8 mouse cellular contexts compared by ENCODE assay signal in genomic region chr3:103914732-103915508, GRCm38 (mm10). TPM values are rescaled to one million over a fixed set of nuclear protein-coding genes. Genes with fewer than 3 reads are reported as not detected.
A peak's percentile ranks its signal among the peaks of the same experiment; 100 is the strongest.
DNase-seq lines count a peak whose midpoint lies in the region; ATAC-seq and TF ChIP-seq lines count a peak whose summit lies in the region.

No protein-coding gene starts in this region.

- peak overlapping the region; percentile 5; the same call in 1 of the 2 replicates for H3K4me2 ChIP-seq in CH12.LX (ENCODE audit: insufficient read depth, low read depth, poor library complexity, severe bottlenecking)
- peak overlapping the region; percentile 65 for H3K4me2 ChIP-seq in embryonic facial prominence, embryonic 12.5 days (replicated peaks)
- peak overlapping the region; percentile 66 for H3K4me2 ChIP-seq in heart, embryonic 11.5 days
- H3K4me2 ChIP-seq in liver, postnatal 0 days (ENCODE audit: low read depth, low read length): peak overlapping the region; percentile 72
- peak overlapping the region; percentile 65 for H3K4me2 ChIP-seq in neural tube, embryonic 14.5 days (ENCODE audit: low read depth, low read length)

- no peak for TF ChIP-seq EP300 in CH12.LX (IDR thresholded peaks at IDR 0.05; ENCODE audit: low read length)
- TF ChIP-seq EP300 in liver, postnatal 0 days (IDR thresholded peaks at IDR 0.05; ENCODE audit: low read depth): no peak

- dilution Hi-C loops in CH12.LX (cut with MboI; ENCODE audit: extremely low pct_ligation_motif_present, extremely low pct_unique_long_range_greater_than_20kb, low sequenced_read_pairs): no loop called here

- H3K9me3 ChIP-seq in CH12.LX (replicated peaks; ENCODE audit: low read length): no peaks in the 10 kb centered on the region
- H3K9me3 ChIP-seq in embryonic facial prominence, embryonic 12.5 days: no peaks in the 10 kb centered on the region
- H3K9me3 ChIP-seq in heart, embryonic 11.5 days (replicated peaks; ENCODE audit: control insufficient read depth, low read length): no peaks in the 10 kb centered on the region
- H3K9me3 ChIP-seq in liver, postnatal 0 days (ENCODE audit: low read length): no peaks in the 10 kb centered on the region
- no peaks in the 10 kb centered on the region for H3K9me3 ChIP-seq in neural tube, embryonic 14.5 days (ENCODE audit: control insufficient read depth, low read length)

- in situ Hi-C loops in CH12.LX (cut with MboI; ENCODE audit: low pct_ligation_motif_present, low pct_unique_long_range_greater_than_20kb, low sequenced_read_pairs): no loop called here

- under 1% methylated on average over 59 of the region's 60 CpGs for WGBS in embryonic facial prominence, embryonic 12.5 days
- WGBS in heart, embryonic 11.5 days (ENCODE audit: insufficient replicate concordance): under 1% methylated on average over 57 of the region's 60 CpGs
- under 1% methylated on average over 55 of the region's 60 CpGs for WGBS in liver, postnatal 0 days (ENCODE audit: insufficient replicate concordance)
- WGBS in neural tube, embryonic 14.5 days: under 1% methylated on average over 60 of the region's 60 CpGs

- H3K79me2 ChIP-seq in CH12.LX (replicated peaks; ENCODE audit: control insufficient read depth, extremely low read depth, insufficient read depth, poor library complexity, severe bottlenecking): peaks cover 38% of the 10 kb centered on the region

- no peaks in the 10 kb centered on the region for H3K27me3 ChIP-seq in CH12.LX (replicated peaks)
- no peaks in the 10 kb centered on the region for H3K27me3 ChIP-seq in embryonic facial prominence, embryonic 12.5 days
- no peaks in the 10 kb centered on the region for H3K27me3 ChIP-seq in heart, embryonic 11.5 days (ENCODE audit: control insufficient read depth, insufficient read depth, low read length)
- no peaks in the 10 kb centered on the region for H3K27me3 ChIP-seq in liver, postnatal 0 days (ENCODE audit: insufficient read depth, low read length)
- no peaks in the 10 kb centered on the region for H3K27me3 ChIP-seq in neural tube, embryonic 14.5 days (ENCODE audit: control insufficient read depth, insufficient read depth, low read length)

- TF ChIP-seq RAD21 in CH12.LX (IDR thresholded peaks at IDR 0.05; ENCODE audit: low read depth, low read length): no peak

- H3K36me3 ChIP-seq in CH12.LX (replicated peaks in 1 of 2; ENCODE audit: control insufficient read depth in 1 of 2, insufficient read depth in 1 of 2, low read length in 1 of 2): peaks cover 11 to 20% of the 10 kb centered on the region in 2 experiments
- H3K36me3 ChIP-seq in embryonic facial prominence, embryonic 12.5 days: no peaks in the 10 kb centered on the region
- no peaks in the 10 kb centered on the region for H3K36me3 ChIP-seq in heart, embryonic 11.5 days (ENCODE audit: control insufficient read depth, insufficient read depth, low read length)
- H3K36me3 ChIP-seq in liver, postnatal 0 days (replicated peaks; ENCODE audit: insufficient read depth, low read length): 0 out of 2 replicates have a peak, but pooled peaks cover 2% of the 10 kb centered on the region
- no peaks in the 10 kb centered on the region for H3K36me3 ChIP-seq in neural tube, embryonic 14.5 days (ENCODE audit: control insufficient read depth, insufficient read depth, low read length)

- peaks cover 0 to 4% of the 10 kb centered on the region in 2 experiments; a peak in 2 of 4 replicates for H3K4me1 ChIP-seq in CH12.LX (ENCODE audit: control insufficient read depth in 1 of 2, insufficient read depth in 2 of 2)
- H3K4me1 ChIP-seq in embryonic facial prominence, embryonic 12.5 days: peaks cover 11% of the 10 kb centered on the region
- peaks cover 9% of the 10 kb centered on the region for H3K4me1 ChIP-seq in heart, embryonic 11.5 days (ENCODE audit: control insufficient read depth, insufficient read depth, low read length)
- H3K4me1 ChIP-seq in liver, postnatal 0 days (ENCODE audit: insufficient read depth): peaks cover 14% of the 10 kb centered on the region
- peaks cover 10% of the 10 kb centered on the region for H3K4me1 ChIP-seq in neural tube, embryonic 14.5 days (ENCODE audit: control insufficient read depth, insufficient read depth, low read length)

- H3K9ac ChIP-seq in CH12.LX (ENCODE audit: insufficient read depth, low read depth): peak overlapping the region; percentile 94
- H3K9ac ChIP-seq in embryonic facial prominence, embryonic 12.5 days: peak overlapping the region; percentile 93
- H3K9ac ChIP-seq in heart, embryonic 11.5 days (ENCODE audit: low read depth, low read length): peak overlapping the region; percentile 87
- peak overlapping the region; percentile 98 for H3K9ac ChIP-seq in liver, postnatal 0 days (replicated peaks)
- H3K9ac ChIP-seq in neural tube, embryonic 14.5 days (replicated peaks; ENCODE audit: low read depth, low read length): peak overlapping the region; percentile 95

- ATAC-seq in embryonic facial prominence, embryonic 12.5 days (ENCODE audit: insufficient number of reproducible peaks, insufficient read depth, low FRiP score, low TSS enrichment): peak; percentile 37
- ATAC-seq in heart, embryonic 11.5 days (replicated peaks; ENCODE audit: insufficient number of reproducible peaks, low FRiP score, low TSS enrichment): peak; percentile 33
- ATAC-seq in liver, postnatal 0 days: peak; percentile 38
- peak; percentile 49 for ATAC-seq in neural tube, embryonic 14.5 days (ENCODE audit: low read depth)

- no peak for TF ChIP-seq CTCF in CH12.LX (conservative IDR thresholded peaks at IDR 0.05 in 1 of 2, IDR thresholded peaks at IDR 0.05 in 1 of 2; ENCODE audit: low read depth in 2 of 2, low read length in 2 of 2)
- TF ChIP-seq CTCF in liver, postnatal 0 days (IDR thresholded peaks at IDR 0.05; ENCODE audit: low read depth): no peak

- DNase-seq in CH12.LX (ENCODE audit: extremely low read depth): peak; percentile 45
- DNase-seq in NIH3T3 (ENCODE audit: low read depth): peak; percentile 59
- DNase-seq in kidney, postnatal 10 days: peak; percentile 71
- DNase-seq in liver, postnatal 0 days: peak; percentile 68
- no peak for DNase-seq in yolk sac, embryonic 10.5 days (ENCODE audit: low spot score)

- H3K4me3 ChIP-seq in CH12.LX (replicated peaks in 1 of 3; ENCODE audit: low read depth in 2 of 3, low read length in 2 of 3, poor library complexity in 1 of 3): peak overlapping the region; percentile 92 to 93 (median 93)
- peak overlapping the region; percentile 97 for H3K4me3 ChIP-seq in embryonic facial prominence, embryonic 12.5 days
- H3K4me3 ChIP-seq in heart, embryonic 11.5 days (ENCODE audit: low read depth, low read length): peak overlapping the region; percentile 82
- H3K4me3 ChIP-seq in liver, postnatal 0 days (ENCODE audit: low read depth, low read length): peak overlapping the region; percentile 85
- peak overlapping the region; percentile 92 for H3K4me3 ChIP-seq in neural tube, embryonic 14.5 days (ENCODE audit: low read depth, low read length)

- no peak for TF ChIP-seq POLR2A in CH12.LX (IDR thresholded peaks at IDR 0.05; ENCODE audit: low read depth, low read length)

- peak overlapping the region; percentile 87 for H3K27ac ChIP-seq in CH12.LX (ENCODE audit: insufficient read depth, low read depth)
- peak overlapping the region; percentile 87 for H3K27ac ChIP-seq in embryonic facial prominence, embryonic 12.5 days
- peak overlapping the region; percentile 83 for H3K27ac ChIP-seq in heart, embryonic 11.5 days (ENCODE audit: low read depth, low read length)
- peak overlapping the region; percentile 97 for H3K27ac ChIP-seq in liver, postnatal 0 days (ENCODE audit: low read depth)
- peak overlapping the region; percentile 93 for H3K27ac ChIP-seq in neural tube, embryonic 14.5 days (ENCODE audit: low read depth, low read length)

TF ChIP-seq in CH12.LX, 34 proteins besides CTCF, POLR2A, EP300 and RAD21 (continues in another document):
- TF ChIP-seq E2F4 (IDR thresholded peaks at IDR 0.05; ENCODE audit: insufficient replicate concordance, low read depth, low read length) (no peak), MAZ (IDR thresholded peaks at IDR 0.05; ENCODE audit: low read depth, low read length) (no peak), GABPA (IDR thresholded peaks at IDR 0.05; ENCODE audit: insufficient replicate concordance, low read depth, low read length) (no peak), USF2 (conservative IDR thresholded peaks at IDR 0.05; ENCODE audit: low read depth, low read length) (no peak), SIN3A (IDR thresholded peaks at IDR 0.05; ENCODE audit: low read length) (peak; percentile 36; the same call in 1 of the 2 replicates), IRF4 (IDR thresholded peaks at IDR 0.05; ENCODE audit: low read depth, low read length) (no peak), UBTF (IDR thresholded peaks at IDR 0.05; ENCODE audit: low read depth, low read length) (peak; percentile 84)

RNA-seq across cellular contexts. Expression of gene Rsbn1, which starts 1.0 kb away (rescaled TPM):
- total RNA-seq in CH12.LX (2012; rRNA removed) (13.0 and 13.4 TPM in 2 replicates), CH12.LX (2014; rRNA removed) (19.6 and 23.5 TPM in 2 replicates)
- polyA plus RNA-seq in CH12.LX (2012; ENCODE audit: insufficient read length, low read depth): 13.8 and 14.5 TPM in 2 replicates
- 17.3 and 18.6 TPM in 2 replicates for polyA plus RNA-seq in embryonic facial prominence, embryonic 12.5 days (2016; fragmentation: Nextera tagmentation; extraction: Ambion mirVana)
- polyA plus RNA-seq in heart, embryonic 11.5 days (2014; fragmentation: Nextera tagmentation; extraction: Ambion mirVana): 7.6 and 7.9 TPM in 2 replicates
- polyA plus RNA-seq in liver, postnatal 0 days (2015; fragmentation: Nextera tagmentation; extraction: Ambion mirVana): 3.4 and 3.8 TPM in 2 replicates
- 24.6 and 28.0 TPM in 2 replicates for polyA plus RNA-seq in neural tube, embryonic 14.5 days (2014; fragmentation: Nextera tagmentation; extraction: Ambion mirVana)

RNA-seq across cellular contexts. Expression of gene Phtf1, which starts 53.0 kb away (rescaled TPM):
- total RNA-seq in CH12.LX (2012; rRNA removed): 21.2 and 27.3 TPM in 2 replicates
- 37.1 and 42.0 TPM in 2 replicates for total RNA-seq in CH12.LX (2014; rRNA removed)
- 41.2 and 42.4 TPM in 2 replicates for polyA plus RNA-seq in CH12.LX (2012; ENCODE audit: insufficient read length, low read depth)
- polyA plus RNA-seq in embryonic facial prominence, embryonic 12.5 days (2016; fragmentation: Nextera tagmentation; extraction: Ambion mirVana): 46.5 and 51.4 TPM in 2 replicates
- polyA plus RNA-seq in heart, embryonic 11.5 days (2014; fragmentation: Nextera tagmentation; extraction: Ambion mirVana): 18.7 and 18.9 TPM in 2 replicates
- 3.8 and 3.9 TPM in 2 replicates for polyA plus RNA-seq in liver, postnatal 0 days (2015; fragmentation: Nextera tagmentation; extraction: Ambion mirVana)
- 27.3 and 33.4 TPM in 2 replicates for polyA plus RNA-seq in neural tube, embryonic 14.5 days (2014; fragmentation: Nextera tagmentation; extraction: Ambion mirVana)

RNA-seq across cellular contexts. Expression of gene Ptpn22, which starts 55.3 kb away (rescaled TPM):
- total RNA-seq in CH12.LX (2012; rRNA removed): 21.9 and 26.7 TPM in 2 replicates
- 46.9 and 49.7 TPM in 2 replicates for total RNA-seq in CH12.LX (2014; rRNA removed)
- polyA plus RNA-seq in CH12.LX (2012; ENCODE audit: insufficient read length, low read depth): 67.9 and 90.9 TPM in 2 replicates
- 0.37 and 0.66 TPM in 2 replicates for polyA plus RNA-seq in embryonic facial prominence, embryonic 12.5 days (2016; fragmentation: Nextera tagmentation; extraction: Ambion mirVana)
- polyA plus RNA-seq in heart, embryonic 11.5 days (2014; fragmentation: Nextera tagmentation; extraction: Ambion mirVana): 0.90 and 1.8 TPM in 2 replicates
- 3.0 and 3.6 TPM in 2 replicates for polyA plus RNA-seq in liver, postnatal 0 days (2015; fragmentation: Nextera tagmentation; extraction: Ambion mirVana)
- 0.17 and 0.57 TPM in 2 replicates for polyA plus RNA-seq in neural tube, embryonic 14.5 days (2014; fragmentation: Nextera tagmentation; extraction: Ambion mirVana)

Comparison
In these comparisons a context has a peak if more than half of its experiments do, and no peak if none do; other contexts are left out.
1. H3K4me2 ChIP-seq: peak in every context shown above with its lines; median percentile 72 in liver, postnatal 0 days; 66 in heart, embryonic 11.5 days; 65 in embryonic facial prominence, embryonic 12.5 days; 65 in neural tube, embryonic 14.5 days; 5 in CH12.LX.
2. RNA of gene Ptpn22, which starts 55.3 kb away (polyA plus RNA-seq): 67.9 to 90.9 TPM in CH12.LX; 3.0 to 3.6 TPM in liver, postnatal 0 days, 0.90 to 1.8 TPM in heart, embryonic 11.5 days, 0.37 to 0.66 TPM in embryonic facial prominence, embryonic 12.5 days and 0.17 to 0.57 TPM in neural tube, embryonic 14.5 days; every median in the first group is over 10 times any median in the second.
3. Peak in every context shown above with its lines, with median percentiles within 50 percentile points of each other: H3K27ac ChIP-seq, H3K4me3 ChIP-seq, H3K9ac ChIP-seq and ATAC-seq.